Mouse (Mus musculus) intestine, embryonic 16.5 days (tissue): ENCODE measurements at regions not wholly inside any gene's neighbourhood (a gene's known extent, or its start where the extent isn't known, plus 50 kb on each side); places are given as distances from the start of the nearest gene placed in this dataset.

Source experiments
- ATAC-seq: fragments of 200-750 bp; cut with Nextera tagmentation; 2 replicates; pipeline ENCODE4 v1.8.0; 2017; ENCODE audit warnings: moderate TSS enrichment, moderate library complexity
- H3K27ac ChIP-seq: fragments of 300-500 bp; sonication (generic); 2 replicates; pipeline ENCODE4 v1.5.1; 2014; ENCODE audit warnings: mild to moderate bottlenecking, low read length
- H3K27me3 ChIP-seq: fragments of 300-500 bp; sonication (generic); replicated peaks from 2 replicates; pipeline ENCODE4 v1.6.1; 2014; ENCODE audit warnings: low read length, control low read depth, mixed read lengths; ENCODE audit not compliant: control insufficient read depth, insufficient read depth
- H3K36me3 ChIP-seq: fragments of 300-500 bp; sonication (generic); 2 replicates; pipeline ENCODE4 v1.6.1; 2014; ENCODE audit warnings: low read length, control low read depth; ENCODE audit not compliant: control insufficient read depth, insufficient read depth
- H3K4me1 ChIP-seq: fragments of 300-500 bp; sonication (generic); 2 replicates; pipeline ENCODE4 v1.6.1; 2014; ENCODE audit warnings: low read length, control low read depth, mixed read lengths; ENCODE audit not compliant: control insufficient read depth, insufficient read depth
- H3K4me2 ChIP-seq: fragments of 300-500 bp; sonication (generic); 2 replicates; pipeline ENCODE4 v1.6.1; 2014; ENCODE audit warnings: low read depth, low read length, control low read depth
- H3K4me3 ChIP-seq: fragments of 300-500 bp; sonication (generic); 2 replicates; pipeline ENCODE4 v1.5.1; 2014; ENCODE audit warnings: mild to moderate bottlenecking, low read length
- H3K9ac ChIP-seq: fragments of 300-500 bp; sonication (generic); 2 replicates; pipeline ENCODE4 v1.6.1; 2014; ENCODE audit warnings: low read depth, low read length
- H3K9me3 ChIP-seq: fragments of 300-500 bp; sonication (generic); 2 replicates; pipeline ENCODE4 v1.6.1; 2016; ENCODE audit warnings: low read length, control low read depth; ENCODE audit not compliant: control insufficient read depth
- WGBS: fragments of 180-500 bp; shearing (Covaris S2); extraction: QIAGEN DNeasy Blood & Tissue Kit; methylation state at CpG from one replicate; pipeline ENCODE4 v1.1.7; 2014; 5-methylcytosine and 5-hydroxymethylcytosine counted together

- Histone ChIP-seq H3K4me2 (no peak overlapping the region), H3K36me3 (no peaks in the 10 kb centered on the region), H3K4me1 (no peaks in the 10 kb centered on the region), H3K4me3 (no peak overlapping the region), H3K27ac (no peak overlapping the region), H3K27me3 (no peaks in the 10 kb centered on the region), H3K9ac (no peak overlapping the region), H3K9me3 (no peaks in the 10 kb centered on the region)
- ATAC-seq = no peak
- WGBS = 91% methylated on average over 1 of the region's 1 CpGs
Measured at GRCm38 (mm10) chr13:83444277-83444676, 59.6 kb upstream of the Mef2c start.

- Histone ChIP-seq H3K9me3 (no peaks in the 10 kb centered on the region), H3K27me3 (no peaks in the 10 kb centered on the region), H3K4me2 (no peak overlapping the region), H3K36me3 (no peaks in the 10 kb centered on the region), H3K9ac (no peak overlapping the region), H3K4me3 (no peak overlapping the region), H3K27ac (no peak overlapping the region), H3K4me1 (no peaks in the 10 kb centered on the region)
- ATAC-seq = no peak
Measured at GRCm38 (mm10) chr13:83450820-83451219, 53.0 kb upstream of the Mef2c start.

- 72% methylated on average over 4 of the region's 4 CpGs for WGBS
- Histone ChIP-seq H3K36me3 (no peaks in the 10 kb centered on the region), H3K9ac (no peak overlapping the region), H3K27me3 (no peaks in the 10 kb centered on the region), H3K4me3 (no peak overlapping the region), H3K9me3 (no peaks in the 10 kb centered on the region), H3K4me1 (no peaks in the 10 kb centered on the region), H3K4me2 (no peak overlapping the region), H3K27ac (no peak overlapping the region)
- ATAC-seq = no peak
Measured at GRCm38 (mm10) chr13:83452987-83453386, 50.8 kb upstream of the Mef2c start.
